Mouse (Mus musculus) cerebellum, adult 2 months (tissue): Measurements from ENCODE around the gene Spdye4b.

ENCODE experiments used
- CTCF ChIP-seq: fragments of 200-500 bp; IDR thresholded peaks from 2 replicates; pipeline ENCODE4 v1.5.1; 2011; ENCODE audit warnings: low read depth, mild to moderate bottlenecking, control low read depth, low read length, moderate library complexity, borderline replicate concordance; ENCODE audit not compliant: insufficient read depth
- POLR2A ChIP-seq: fragments of 200-500 bp; IDR thresholded peaks from 2 replicates; pipeline ENCODE4 v1.6.1; 2011; ENCODE audit warnings: low read length, control low read depth, borderline replicate concordance; ENCODE audit not compliant: insufficient read depth

DNA sequence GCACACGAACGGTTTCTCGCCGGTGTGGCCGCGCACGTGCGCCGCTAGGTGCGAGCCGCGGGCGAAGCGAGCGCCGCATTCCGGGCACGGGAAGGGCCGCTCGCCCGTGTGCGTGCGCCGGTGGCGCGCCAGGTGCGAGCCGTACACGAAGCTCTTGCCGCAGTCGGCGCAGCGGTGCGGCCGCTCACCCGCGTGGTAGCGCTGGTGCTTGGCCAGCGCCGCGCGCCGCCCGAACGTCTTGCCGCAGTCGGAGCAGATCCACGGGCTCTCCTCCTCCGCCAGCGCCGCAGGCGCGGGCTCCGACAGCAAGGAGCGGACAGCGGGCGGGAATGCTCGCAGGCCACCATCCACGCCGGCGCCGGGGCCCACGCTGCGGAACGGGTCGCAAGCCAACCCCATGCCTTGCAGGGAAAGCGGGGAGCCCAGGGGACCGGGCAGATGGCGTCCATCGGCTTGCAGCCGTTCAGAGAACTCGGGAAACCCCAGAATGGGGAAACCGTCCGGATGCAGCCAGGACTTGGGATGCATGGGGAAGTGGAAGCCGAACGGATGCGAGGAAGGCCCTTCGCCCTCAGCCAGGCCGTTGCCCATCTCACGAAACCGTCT is 73.2 kb downstream of the Spdye4b start:
- TF ChIP-seq CTCF (no peak), POLR2A (0 out of 2 replicates have a peak, but pooled peaks have one; percentile 14)
